Mouse (Mus musculus): ENCODE measurements at regions not wholly inside any gene's neighbourhood (a gene's known extent, or its start where the extent isn't known, plus 50 kb on each side); places are given as distances from the start of the nearest gene placed in this dataset.

GRCm38 (mm10) chr5:119542836-119543235 lies 127.6 kb upstream of the Tbx3 start:
- TF ChIP-seq CTCF (IDR thresholded peaks at IDR 0.05; ENCODE audit: insufficient read depth, low read depth, low read length): no peak
- no peak for TF ChIP-seq POLR2A (IDR thresholded peaks at IDR 0.05; ENCODE audit: insufficient read depth, low read depth, low read length)
